Mouse (Mus musculus): ENCODE measurements around the gene Foxf1.
A peak's percentile ranks its signal among the peaks of the same experiment; 100 is the strongest.

Foxf1 gene

DNA sequence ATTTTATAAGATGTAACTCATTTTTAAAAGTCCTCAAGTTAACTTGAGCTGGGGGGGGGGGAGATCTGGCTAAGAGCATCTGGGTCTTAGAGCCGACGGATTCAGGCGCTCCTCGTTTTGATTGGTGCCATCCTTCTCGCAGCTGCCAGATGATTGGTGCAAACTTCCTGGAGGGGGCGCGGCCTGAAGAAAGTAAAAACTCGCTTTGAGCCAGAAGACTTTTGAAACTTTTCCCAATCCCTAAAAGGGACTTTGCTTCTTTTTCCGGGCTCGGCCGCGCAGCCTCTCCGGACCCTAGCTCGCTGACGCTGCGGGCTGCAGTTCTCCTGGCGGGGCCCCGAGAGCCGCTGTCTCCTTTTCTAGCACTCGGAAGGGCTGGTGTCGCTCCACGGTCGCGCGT lies 31.8 kb downstream of the Foxf1 start, which contains the start of gene Foxc2:
Gene Foxc2 (plus strand): TSS at position 224 of the 400 bp plus-strand sequence.
- DNase-seq = peak; percentile 75

DNA sequence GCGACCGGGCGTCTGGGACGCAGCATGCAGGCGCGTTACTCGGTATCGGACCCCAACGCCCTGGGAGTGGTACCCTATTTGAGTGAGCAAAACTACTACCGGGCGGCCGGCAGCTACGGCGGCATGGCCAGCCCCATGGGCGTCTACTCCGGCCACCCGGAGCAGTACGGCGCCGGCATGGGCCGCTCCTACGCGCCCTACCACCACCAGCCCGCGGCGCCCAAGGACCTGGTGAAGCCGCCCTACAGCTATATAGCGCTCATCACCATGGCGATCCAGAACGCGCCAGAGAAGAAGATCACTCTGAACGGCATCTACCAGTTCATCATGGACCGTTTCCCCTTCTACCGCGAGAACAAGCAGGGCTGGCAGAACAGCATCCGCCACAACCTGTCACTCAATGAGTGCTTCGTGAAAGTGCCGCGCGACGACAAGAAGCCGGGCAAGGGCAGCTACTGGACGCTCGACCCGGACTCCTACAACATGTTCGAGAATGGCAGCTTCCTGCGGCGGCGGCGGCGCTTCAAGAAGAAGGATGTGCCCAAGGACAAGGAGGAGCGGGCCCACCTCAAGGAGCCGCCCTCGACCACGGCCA lies 32.5 kb downstream of the Foxf1 start:
- no peak for DNase-seq

DNA sequence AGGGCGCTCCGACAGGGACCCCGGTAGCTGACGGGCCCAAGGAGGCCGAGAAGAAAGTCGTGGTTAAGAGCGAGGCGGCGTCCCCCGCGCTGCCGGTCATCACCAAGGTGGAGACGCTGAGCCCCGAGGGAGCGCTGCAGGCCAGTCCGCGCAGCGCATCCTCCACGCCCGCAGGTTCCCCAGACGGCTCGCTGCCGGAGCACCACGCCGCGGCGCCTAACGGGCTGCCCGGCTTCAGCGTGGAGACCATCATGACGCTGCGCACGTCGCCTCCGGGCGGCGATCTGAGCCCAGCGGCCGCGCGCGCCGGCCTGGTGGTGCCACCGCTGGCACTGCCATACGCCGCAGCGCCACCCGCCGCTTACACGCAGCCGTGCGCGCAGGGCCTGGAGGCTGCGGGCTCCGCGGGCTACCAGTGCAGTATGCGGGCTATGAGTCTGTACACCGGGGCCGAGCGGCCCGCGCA lies 33.0 kb downstream of the Foxf1 start:
- no peak for DNase-seq

DNA sequence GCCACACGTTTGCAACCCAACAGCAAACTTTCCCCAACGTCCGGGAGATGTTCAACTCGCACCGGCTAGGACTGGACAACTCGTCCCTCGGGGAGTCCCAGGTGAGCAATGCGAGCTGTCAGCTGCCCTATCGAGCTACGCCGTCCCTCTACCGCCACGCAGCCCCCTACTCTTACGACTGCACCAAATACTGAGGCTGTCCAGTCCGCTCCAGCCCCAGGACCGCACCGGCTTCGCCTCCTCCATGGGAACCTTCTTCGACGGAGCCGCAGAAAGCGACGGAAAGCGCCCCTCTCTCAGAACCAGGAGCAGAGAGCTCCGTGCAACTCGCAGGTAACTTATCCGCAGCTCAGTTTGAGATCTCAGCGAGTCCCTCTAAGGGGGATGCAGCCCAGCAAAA lies 33.7 kb downstream of the Foxf1 start:
- DNase-seq = no peak

DNA sequence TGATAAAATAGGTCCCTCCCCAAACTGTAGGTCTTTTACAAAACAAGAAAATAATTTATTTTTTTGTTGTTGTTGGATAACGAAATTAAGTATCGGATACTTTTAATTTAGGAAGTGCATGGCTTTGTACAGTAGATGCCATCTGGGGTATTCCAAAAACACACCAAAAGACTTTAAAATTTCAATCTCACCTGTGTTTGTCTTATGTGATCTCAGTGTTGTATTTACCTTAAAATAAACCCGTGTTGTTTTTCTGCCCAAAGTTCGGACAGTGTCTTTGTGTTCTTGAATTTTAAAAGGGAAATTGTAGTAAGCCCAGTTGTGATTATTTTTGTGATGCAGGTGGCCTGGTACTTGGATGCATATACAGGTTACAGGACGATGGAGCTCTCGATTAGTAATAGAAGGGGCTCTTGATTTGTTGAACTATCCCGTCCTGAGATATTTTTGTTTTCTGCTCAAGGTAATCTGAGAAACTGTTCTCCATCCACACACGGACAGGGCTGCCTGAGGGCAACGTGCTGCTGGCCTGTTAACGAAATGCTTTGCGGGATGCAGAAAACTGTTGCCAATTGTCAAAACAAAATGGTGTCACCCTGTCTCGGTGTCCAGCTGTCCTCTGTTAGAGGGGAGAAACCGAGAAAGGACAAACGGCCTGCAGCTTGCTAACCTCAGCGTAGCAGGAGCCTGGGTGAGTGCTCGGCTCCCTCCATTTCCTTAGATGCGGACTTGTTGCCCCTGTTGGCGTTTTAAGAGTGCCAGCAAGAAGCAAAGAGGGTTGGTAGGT lies 34.6 kb downstream of the Foxf1 start:
- DNase-seq = no peak

DNA sequence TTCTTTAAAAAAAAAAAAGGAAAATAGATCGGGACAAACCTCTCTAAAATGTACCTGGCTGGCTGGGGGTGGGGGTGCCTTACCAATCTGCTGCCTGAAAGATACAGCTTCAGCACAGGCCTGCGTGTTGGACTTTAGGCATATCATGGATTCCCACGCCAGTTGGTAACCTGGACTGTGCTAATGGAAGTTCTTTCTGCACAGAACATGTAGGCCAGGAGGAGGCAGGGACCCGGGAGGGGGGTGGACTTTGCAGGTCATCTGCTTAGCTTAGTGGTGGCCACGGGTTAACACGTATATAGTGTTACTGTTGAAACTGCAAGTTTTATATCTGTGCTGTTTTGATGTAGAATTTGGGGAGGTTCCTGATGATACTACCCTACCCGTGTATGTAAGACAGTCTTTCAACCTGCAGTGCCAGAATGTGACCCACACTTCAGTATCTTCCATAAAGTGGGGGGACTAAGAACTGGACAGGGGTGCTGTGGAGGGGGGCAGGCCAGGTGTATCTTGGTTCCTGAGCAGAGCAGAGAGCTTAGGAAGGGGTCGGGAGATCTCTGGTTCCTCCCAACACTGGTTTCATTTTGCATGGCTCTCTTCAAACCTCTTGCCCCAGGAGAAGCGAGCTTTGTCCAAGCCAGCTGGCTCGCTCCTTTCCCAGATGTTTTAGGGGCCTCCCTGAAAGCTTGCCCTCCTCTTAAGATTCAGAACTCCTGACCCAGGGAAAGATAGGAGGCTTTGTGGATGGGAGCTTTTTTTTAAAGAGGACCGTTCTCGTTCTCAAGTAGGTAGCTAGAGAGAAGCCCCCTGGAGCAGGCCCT lies 35.7 kb downstream of the Foxf1 start:
- DNase-seq = no peak

DNA sequence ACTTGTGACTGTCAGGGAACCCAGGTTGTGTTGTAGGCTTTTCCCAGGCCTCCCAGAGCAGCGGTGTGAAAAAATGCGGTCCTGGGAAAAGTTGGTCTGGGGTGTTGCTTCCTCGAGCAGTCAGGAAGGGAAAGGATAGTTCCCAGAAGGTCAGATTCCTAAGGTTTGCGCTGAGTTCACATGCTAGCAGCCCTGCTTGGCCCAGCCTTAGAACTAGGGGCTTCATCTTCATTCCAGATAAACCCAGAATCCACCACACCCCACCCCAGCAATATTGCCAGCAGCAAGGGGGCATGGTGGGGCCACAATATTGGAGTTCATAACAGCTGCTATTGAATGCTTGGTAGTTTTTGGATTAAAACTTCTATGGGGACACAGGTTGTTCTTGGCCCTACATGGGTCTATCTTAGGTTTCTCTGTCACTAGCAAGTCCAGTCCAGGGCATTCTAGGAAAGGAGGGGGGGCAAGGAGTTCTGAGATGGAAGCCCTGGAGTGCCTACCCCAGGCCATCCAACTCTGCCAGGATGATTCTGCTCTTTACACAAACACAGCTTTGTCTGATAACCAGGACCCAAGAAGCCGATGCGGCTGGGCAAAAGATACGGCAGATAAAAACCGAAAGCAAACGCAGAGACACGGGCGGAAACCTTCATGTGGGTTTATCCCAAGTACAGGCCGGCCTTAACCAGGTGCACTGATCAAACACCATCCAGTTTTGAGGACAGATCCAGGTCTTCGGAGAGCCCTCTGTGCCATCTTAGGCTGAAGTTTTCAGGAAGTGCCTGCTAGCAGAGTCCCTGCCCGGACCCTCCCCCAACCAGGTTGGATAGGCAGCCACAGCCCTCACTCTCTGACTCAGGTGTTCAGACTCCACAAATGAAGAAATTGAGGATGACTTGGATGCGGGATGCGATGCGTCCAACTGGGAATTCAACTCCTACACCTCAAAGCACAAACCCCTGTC lies 36.6 kb downstream of the Foxf1 start:
- no peak for DNase-seq

DNA sequence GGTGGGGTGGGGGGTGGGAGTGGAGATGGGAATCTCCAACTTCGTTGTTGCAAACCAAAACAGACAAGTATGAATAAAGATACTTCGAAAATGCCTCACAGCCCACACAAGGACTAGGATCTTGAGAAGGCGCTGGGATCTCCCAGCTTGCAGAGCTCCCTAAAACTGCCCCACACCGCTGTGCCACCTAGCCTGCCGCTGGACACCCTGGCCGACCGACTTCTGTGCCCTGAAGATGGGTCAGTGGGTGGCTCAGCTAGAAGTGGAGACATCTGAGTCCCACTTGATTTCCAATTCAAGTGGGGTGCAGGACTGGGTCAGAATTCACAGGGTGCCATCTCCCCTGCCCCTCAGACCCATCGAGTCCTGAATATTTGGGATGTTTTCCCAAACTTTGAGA lies 37.5 kb downstream of the Foxf1 start:
- no peak for DNase-seq

DNA sequence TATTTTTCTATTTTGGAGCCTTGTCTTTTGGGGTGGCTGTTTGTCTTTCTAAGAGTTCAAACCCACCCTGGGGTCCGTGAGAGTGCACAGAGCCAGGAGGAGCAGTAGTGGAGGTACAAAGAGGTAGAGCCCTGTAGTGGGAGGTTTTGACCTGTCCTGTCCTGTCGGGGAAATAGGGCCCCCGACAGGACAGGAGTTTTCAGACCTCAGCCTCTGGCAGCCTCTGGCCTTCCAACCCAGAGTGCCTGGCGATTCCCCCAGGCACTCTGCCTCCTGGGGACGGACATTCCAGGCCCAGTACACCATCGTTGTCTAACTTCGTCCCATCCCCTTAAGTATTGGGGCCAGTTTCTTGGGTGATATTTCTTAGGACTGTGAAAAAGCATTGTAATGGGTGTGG lies 38.2 kb downstream of the Foxf1 start:
- DNase-seq = no peak

DNA sequence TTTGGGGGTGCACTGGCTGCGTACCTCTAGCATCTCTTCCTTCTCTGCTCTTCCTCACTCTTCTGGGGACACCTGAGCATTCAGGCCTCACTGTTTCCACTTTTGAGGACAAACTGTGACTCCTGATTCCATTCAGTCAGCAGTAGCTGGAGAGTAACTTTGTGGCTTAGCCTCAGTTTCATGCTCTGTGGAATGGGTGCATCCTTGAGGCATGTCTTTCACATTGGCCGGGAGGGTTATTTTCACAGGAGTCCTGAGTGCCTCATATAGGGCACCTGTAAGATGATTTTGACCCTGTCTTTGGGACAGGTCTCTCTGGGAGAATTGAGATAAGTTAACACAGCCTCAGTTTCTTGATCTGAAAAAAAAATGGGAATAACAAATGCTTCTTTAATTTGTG lies 38.9 kb downstream of the Foxf1 start:
- no peak for DNase-seq

DNA sequence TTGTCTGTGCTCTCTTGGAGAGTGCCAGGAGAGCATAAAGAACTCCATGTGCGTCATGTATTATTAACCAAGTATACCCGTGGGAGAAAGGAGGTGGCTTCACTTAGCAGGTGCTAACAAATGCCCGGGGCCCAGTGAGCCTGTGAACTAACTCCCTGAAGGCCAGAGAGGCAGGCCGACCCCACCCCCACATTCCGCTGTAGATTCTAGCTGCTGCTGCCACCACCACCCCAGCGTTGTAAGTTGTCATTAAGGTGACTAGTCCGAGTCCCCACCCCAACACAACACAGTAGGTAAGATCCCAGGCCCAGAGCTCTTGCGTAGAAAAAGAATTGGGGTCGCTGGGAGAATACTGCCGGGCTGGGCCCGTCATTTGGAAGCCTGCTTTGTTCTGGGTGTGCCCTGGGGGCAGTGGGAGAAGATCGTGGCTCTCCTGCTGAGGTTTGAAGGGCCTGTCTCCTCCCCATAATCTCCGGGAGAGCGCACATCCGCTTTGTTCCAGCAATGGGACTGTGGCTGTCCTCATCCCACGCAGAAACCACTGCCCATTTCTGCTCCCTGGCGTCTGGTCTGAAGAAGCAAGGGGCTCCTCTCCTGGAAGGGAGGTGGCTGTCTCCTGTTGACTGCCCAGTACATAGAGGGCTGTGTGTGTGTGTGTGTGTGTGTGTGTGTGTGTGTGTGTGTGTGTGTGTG lies 40.5 kb downstream of the Foxf1 start:
- no peak for DNase-seq

DNA sequence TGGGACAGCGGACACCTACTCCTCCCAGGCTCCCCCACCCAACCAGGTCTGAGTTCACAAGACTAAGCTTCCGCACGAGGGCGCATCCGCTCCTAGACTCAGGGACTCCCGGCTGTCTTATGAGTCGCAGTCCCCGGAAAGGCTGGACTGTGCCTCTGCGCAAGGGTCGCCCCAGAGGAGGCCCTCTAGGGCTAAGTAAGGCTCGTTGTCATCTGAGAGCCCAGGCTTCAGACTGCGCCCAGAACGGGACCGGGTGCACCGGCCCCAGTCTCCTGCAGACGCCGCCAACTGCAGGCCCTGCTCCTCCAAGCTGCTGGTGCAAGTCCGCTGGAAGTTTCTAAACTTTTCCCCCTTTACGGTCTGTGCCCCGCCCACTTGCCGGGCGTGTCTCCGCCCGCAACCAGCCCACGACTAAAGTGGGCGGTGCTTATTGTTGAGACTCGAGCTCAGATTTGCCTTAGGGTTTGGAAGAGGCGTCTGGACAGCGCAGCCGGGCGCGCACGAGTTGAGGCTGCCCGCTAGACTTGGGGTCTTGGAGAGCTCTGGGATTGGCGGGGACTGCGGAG lies 41.2 kb downstream of the Foxf1 start:
- DNase-seq = peak; percentile 65

DNA sequence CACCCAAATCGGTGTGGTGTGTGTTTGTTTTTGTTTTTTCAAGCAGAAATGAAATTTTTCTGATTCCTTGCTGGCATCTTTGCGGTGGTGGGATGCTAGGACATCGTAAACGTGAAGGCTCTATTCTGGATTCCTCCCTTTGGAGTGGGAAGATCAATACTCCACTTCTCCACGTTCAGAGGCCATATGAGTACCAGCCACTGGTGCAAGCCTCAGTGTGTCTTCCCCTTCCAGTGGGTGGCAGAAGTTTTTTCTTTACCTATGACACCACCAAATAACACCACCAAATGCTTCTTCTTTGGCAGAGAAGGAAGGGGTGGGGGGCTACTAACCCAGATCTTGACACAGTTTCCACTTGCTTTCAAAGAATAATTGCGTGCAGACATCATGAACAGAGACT lies 42.0 kb downstream of the Foxf1 start:
- no peak for DNase-seq

DNA sequence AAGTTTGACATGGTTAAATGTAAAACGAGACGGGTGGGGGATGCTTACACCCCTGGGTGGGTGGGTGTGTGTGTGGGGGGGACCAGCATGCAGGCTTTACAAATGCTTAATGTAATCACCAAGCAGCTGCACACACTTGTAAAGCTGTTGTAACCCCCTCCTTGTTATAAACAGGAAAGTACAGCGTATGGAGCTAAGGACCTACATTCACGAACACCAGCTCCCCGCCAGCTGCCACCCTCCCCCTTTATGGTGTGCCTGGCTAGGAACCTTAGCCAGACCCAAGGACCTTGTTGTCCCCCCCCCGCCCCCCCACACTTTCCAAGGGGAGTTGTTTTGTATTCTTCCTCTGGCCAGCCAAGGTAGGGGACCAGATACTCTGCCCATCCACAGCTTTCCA lies 42.5 kb downstream of the Foxf1 start:
- no peak for DNase-seq

DNA sequence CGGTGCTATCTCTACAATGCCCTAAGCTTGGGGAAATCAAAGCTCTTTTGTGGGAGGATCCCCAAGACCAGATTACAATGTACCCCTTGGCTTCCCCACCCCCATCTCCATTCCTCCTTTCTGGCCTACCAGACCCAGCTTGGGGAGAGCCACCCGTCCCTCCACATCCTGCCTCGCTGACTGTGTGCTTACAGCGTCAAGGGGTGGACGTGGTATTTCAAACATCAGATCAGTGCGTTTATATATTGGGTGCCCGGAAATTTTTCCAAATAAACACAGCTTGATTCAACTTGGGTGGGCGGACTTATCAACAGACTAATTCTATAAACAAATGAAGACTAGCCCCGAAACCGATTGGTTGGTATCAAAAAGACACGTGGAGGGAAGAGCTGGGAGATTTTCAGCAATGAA lies 43.1 kb downstream of the Foxf1 start:
- no peak for DNase-seq

DNA sequence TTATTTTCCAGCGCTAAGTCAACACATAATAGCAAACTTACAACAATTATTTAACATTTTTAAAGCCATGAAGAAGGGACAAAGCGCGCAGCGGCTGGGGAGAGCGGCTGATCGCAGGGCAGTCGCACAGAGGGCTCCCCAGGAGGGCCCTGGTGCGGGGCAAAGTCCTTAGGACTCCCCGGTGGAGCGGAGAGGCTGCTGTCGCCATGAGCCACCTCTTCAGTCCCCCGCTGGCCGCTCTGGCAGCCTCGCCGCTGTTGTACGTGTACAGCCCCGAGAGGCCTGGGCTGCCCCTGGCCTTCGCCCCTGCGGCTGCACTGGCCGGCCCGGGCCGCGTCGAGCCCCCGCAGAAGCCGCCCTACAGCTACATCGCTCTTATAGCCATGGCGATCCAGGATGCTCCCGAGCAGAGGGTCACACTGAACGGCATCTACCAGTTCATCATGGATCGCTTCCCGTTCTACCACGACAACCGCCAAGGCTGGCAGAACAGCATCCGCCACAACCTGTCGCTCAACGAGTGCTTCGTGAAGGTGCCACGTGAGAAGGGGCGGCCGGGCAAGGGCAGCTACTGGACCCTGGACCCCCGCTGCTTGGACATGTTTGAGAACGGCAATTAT lies 43.7 kb downstream of the Foxf1 start, which contains the start of gene Foxl1:
Gene Foxl1 (plus strand): TSS at position 185 of the 620 bp plus-strand sequence.
- no peak for DNase-seq

DNA sequence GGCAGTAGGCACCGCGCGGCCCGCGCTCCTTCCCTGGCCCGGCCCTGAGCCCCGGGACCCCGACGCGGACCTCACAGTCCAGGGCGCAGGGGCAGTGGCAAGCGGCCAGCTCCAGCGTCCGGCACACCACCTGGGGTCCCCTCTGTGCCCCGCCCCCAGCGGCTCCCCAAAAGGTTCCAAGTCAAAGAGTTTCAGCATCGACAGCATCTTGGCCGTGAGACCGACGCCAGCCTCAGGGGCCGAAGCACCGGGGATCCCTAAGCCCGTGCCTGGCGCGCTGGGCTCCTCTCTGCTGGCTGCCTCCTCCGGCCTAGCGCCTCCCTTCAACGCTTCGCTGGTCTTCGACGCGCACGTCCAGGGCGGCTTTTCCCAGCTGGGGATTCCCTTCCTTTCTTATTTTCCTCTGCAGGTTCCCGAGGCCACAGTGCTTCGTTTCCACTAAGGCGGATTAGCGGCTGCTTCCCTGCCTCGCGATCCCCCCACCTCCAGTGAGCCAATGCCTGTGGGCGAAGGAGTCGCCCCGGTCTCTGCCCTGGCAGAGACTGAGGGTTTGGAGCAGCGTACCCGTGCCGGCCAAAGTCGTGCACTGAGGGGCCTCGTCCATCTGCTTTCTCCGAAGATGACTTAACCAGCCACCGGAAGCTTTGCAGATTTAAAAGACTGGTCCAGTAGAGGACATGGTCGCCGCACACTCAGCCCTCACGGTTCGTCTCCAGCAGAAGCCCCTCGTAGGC lies 44.5 kb downstream of the Foxf1 start:
- no peak for DNase-seq

DNA sequence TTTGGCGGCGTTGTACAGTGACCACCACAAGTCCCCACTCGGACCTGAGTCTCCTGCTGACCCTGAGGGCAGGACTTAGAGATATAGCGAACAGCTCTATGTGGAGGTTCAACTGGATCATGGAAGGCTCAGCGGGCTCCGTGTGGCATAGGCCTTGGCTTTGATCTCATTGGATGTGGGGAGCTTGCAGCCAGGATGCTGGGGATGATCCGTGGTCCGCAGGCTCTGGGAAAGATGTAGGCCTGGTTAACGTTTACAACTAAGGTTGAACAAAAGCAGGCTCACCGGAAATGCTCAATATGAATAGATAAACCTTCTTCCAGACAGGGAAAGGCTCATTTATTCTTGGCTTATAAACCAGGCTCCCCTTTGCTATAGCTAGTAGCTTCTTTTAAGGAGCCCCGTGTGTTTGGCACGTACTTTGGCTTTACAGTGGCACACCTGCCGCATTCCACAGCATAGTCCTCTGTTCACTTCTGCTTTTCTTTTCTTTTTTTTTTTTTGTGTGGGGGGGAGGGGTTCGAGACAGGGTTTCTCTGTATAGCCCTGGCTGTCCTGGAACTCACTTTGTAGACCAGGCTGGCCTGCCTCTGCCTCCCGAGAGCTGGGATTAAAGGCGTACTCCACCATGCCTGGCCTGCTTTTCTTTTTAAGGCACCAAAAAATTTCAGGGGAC lies 45.2 kb downstream of the Foxf1 start:
- DNase-seq = no peak

DNA sequence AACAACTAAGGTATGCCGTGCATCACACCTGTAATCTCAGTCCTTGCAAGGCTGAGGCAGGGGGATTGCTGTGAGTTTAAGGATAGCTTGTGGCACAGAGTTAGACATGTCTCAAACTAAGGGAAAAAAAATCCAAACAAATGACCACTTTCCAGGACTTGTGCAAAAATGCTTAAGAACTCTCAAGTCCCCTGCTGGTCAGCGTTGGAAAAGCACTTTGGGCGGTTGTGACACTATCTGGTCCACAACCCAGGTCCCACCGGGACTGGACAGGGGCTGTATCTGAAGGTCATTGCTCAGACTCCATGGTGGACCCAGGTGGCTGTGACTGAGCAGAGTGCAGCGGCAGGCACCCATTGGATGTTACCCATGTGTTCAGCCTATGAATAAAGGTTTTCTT lies 46.3 kb downstream of the Foxf1 start:
- DNase-seq = no peak
